Mouse (Mus musculus) G1E (cell line): ENCODE measurements at regions not wholly inside any gene's neighbourhood (a gene's known extent, or its start where the extent isn't known, plus 50 kb on each side); places are given as distances from the start of the nearest gene placed in this dataset.

Experiments
- CTCF ChIP-seq: IDR thresholded peaks from 2 replicates; pipeline ENCODE4 v1.5.1; 2012; ENCODE audit warnings: low read depth, low read length, inconsistent platforms, mixed read lengths
- GATA1 ChIP-seq: IDR thresholded peaks from 2 replicates; pipeline ENCODE4 v1.6.1; 2012; ENCODE audit warnings: borderline replicate concordance, low read length, inconsistent platforms, mixed read lengths
- POLR2AphosphoS5 ChIP-seq: IDR thresholded peaks from 2 replicates; pipeline ENCODE4 v1.6.1; 2012; ENCODE audit warnings: low read depth, low read length, inconsistent platforms; ENCODE audit not compliant: insufficient replicate concordance
- TAL1 ChIP-seq: conservative IDR thresholded peaks from 2 replicates; pipeline ENCODE4 v1.6.1; 2012; ENCODE audit warnings: low read depth, low read length, inconsistent platforms, mixed read lengths

DNA sequence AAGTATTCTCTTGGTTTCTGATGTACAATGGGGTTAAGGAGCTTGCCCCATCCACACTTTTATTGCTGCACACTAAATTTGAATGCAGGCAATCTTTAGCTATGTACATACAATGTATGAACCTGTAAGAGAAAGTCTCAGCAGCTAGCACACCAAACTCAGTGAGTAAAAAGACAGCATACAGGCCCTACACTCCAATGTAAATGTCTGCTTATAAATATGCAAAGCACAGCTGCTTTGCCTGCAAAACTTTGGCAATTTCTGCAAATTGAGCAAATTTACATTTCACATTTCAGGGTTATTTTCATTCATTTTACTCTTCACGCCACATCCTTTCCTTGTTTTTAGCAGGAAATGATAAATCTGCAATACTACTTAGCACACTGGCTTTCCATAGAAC is 203.8 kb upstream of the Ptprz1 start:
- no peak for TF ChIP-seq GATA1
- TF ChIP-seq CTCF, result no peak
- TF ChIP-seq TAL1, result no peak
- TF ChIP-seq POLR2AphosphoS5, result no peak
